Mouse (Mus musculus) hindbrain, postnatal 0 days (tissue): ENCODE measurements at regions not wholly inside any gene's neighbourhood (a gene's known extent, or its start where the extent isn't known, plus 50 kb on each side); places are given as distances from the start of the nearest gene placed in this dataset.

ENCODE experiments used
- ATAC-seq: fragments of 200-750 bp; cut with Nextera tagmentation; 2 replicates; pipeline ENCODE4 v1.8.0; 2017; ENCODE audit warnings: mild to moderate bottlenecking, moderate TSS enrichment, moderate library complexity
- DNase-seq: peaks from one replicate; pipeline ENCODE4 v3.0.0-alpha.2; 2015; ENCODE audit warnings: low spot score
- H3K27ac ChIP-seq: fragments of 300-500 bp; sonication (generic); 2 replicates; pipeline ENCODE4 v1.5.1; 2014; ENCODE audit warnings: mild to moderate bottlenecking
- H3K27me3 ChIP-seq: fragments of 300-500 bp; sonication (generic); 2 replicates; pipeline ENCODE4 v1.6.1; 2014; ENCODE audit warnings: low read length, mixed read lengths; ENCODE audit not compliant: insufficient read depth
- H3K36me3 ChIP-seq: fragments of 300-500 bp; sonication (generic); 2 replicates; pipeline ENCODE4 v1.6.1; 2014; ENCODE audit warnings: low read length, mixed read lengths; ENCODE audit not compliant: insufficient read depth
- H3K4me1 ChIP-seq: fragments of 300-500 bp; sonication (generic); 2 replicates; pipeline ENCODE4 v1.6.1; 2014; ENCODE audit warnings: antibody characterized with exemption, low read length, mixed read lengths; ENCODE audit not compliant: insufficient read depth
- H3K4me2 ChIP-seq: fragments of 300-500 bp; sonication (generic); 2 replicates; pipeline ENCODE4 v1.6.1; 2014; ENCODE audit warnings: low read depth, mild to moderate bottlenecking, low read length, moderate library complexity, mixed read lengths
- H3K4me3 ChIP-seq: fragments of 300-500 bp; sonication (generic); 2 replicates; pipeline ENCODE4 v1.5.1; 2014; ENCODE audit warnings: low read length
- H3K9ac ChIP-seq: fragments of 300-500 bp; sonication (generic); replicated peaks from 2 replicates; pipeline ENCODE4 v1.6.1; 2014; ENCODE audit warnings: mild to moderate bottlenecking, low read length, moderate library complexity, mixed read lengths
- H3K9me3 ChIP-seq: fragments of 300-500 bp; sonication (generic); 2 replicates; pipeline ENCODE4 v1.6.1; 2016; ENCODE audit warnings: low read length, mixed read lengths
- CTCF ChIP-seq: IDR thresholded peaks from 2 replicates; pipeline ENCODE4 v1.5.1; 2016; ENCODE audit warnings: antibody characterized with exemption, control low read depth, low read depth
- WGBS: fragments of 180-500 bp; shearing (Covaris S2); extraction: QIAGEN DNeasy Blood & Tissue Kit; methylation state at CpG from one replicate; pipeline ENCODE4 v1.1.7; 2014; 5-methylcytosine and 5-hydroxymethylcytosine counted together

DNA sequence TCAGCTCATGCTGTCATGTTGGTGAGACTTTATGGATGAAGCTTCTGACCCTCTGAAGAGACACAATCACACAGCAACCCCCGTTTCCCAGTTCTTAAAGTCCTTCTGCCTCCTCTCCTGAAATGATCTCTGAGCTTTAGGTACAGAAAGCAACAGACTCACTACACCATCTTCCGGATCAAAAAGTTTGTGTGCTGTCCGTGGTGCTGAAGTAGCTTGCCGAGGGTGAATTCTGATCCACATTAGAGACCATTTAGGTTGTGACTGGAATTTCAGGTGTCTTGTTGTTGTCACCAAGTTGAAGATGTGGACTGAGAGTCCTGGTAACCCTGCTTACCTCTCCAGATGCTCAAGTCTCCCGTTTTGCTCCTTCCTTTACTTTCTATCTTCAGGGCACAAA is 375.2 kb downstream of the Shisa9 start:
- no peaks in the 10 kb centered on the region for H3K36me3 ChIP-seq
- ATAC-seq (no peak), DNase-seq (peak; percentile 33)
- H3K9ac ChIP-seq = no peak overlapping the region
- no peaks in the 10 kb centered on the region for H3K27me3 ChIP-seq
- H3K4me2 ChIP-seq = no peak overlapping the region
- no peaks in the 10 kb centered on the region for H3K9me3 ChIP-seq
- H3K27ac ChIP-seq = no peak overlapping the region
- TF ChIP-seq CTCF = no peak
- 35% methylated on average over 5 of the region's 5 CpGs for WGBS
- no peaks in the 10 kb centered on the region for H3K4me1 ChIP-seq
- no peak overlapping the region for H3K4me3 ChIP-seq

GRCm38 (mm10) chr16:12389545-12389944 is 405.6 kb downstream of the Shisa9 start:
- H3K36me3 ChIP-seq = no peaks in the 10 kb centered on the region
- H3K9ac ChIP-seq = no peak overlapping the region
- no peak for TF ChIP-seq CTCF
- DNase-seq = no peak
- no peaks in the 10 kb centered on the region for H3K27me3 ChIP-seq
- no peaks in the 10 kb centered on the region for H3K9me3 ChIP-seq
- WGBS = 83% methylated on average over 4 of the region's 4 CpGs
- no peaks in the 10 kb centered on the region for H3K4me1 ChIP-seq
- no peak overlapping the region for H3K4me2 ChIP-seq
- no peak overlapping the region for H3K4me3 ChIP-seq
- ATAC-seq = no peak
- H3K27ac ChIP-seq = no peak overlapping the region

DNA sequence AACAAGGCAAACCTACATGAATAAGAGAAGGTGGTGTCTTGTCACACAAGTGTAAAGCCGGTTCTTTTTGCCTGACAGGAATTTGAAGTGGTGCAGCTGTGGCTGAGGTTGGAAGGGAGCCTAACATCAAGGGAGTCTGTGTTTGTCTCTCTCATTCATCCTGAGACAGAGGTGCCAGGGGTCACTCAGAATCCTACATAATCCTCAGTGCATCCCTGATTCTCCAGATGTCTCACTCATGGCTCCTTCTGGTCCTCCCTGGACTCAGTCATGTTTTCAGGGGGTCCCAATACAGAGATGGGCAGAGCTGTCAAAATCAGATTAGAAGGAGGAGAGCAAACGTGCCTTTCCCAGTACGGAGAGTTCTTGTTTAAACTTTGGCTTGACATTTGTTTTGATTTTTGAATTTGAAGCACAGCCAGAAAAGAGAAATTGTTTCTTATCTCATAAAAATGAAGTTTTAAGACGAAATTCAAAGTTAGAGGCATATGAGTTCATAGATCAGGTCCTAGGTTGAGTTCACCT is 451.8 kb downstream of the Shisa9 start:
- DNase-seq = no peak
- no peaks in the 10 kb centered on the region for H3K4me1 ChIP-seq
- no peak for ATAC-seq
- H3K27me3 ChIP-seq = no peaks in the 10 kb centered on the region
- no peak overlapping the region for H3K27ac ChIP-seq
- H3K9ac ChIP-seq = no peak overlapping the region
- 64% methylated on average over 4 of the region's 4 CpGs for WGBS
- no peak overlapping the region for H3K4me3 ChIP-seq
- H3K4me2 ChIP-seq = no peak overlapping the region
- H3K9me3 ChIP-seq = no peaks in the 10 kb centered on the region
- no peaks in the 10 kb centered on the region for H3K36me3 ChIP-seq
- no peak for TF ChIP-seq CTCF

GRCm38 (mm10) chr16:12438622-12439021 is 454.7 kb downstream of the Shisa9 start:
- no peaks in the 10 kb centered on the region for H3K9me3 ChIP-seq
- no peak for ATAC-seq
- no peak overlapping the region for H3K9ac ChIP-seq
- no peaks in the 10 kb centered on the region for H3K4me1 ChIP-seq
- no peak overlapping the region for H3K4me3 ChIP-seq
- no peaks in the 10 kb centered on the region for H3K27me3 ChIP-seq
- no peaks in the 10 kb centered on the region for H3K36me3 ChIP-seq
- no peak overlapping the region for H3K27ac ChIP-seq
- 87% methylated on average over 3 of the region's 3 CpGs for WGBS
- no peak for TF ChIP-seq CTCF
- DNase-seq = no peak
- H3K4me2 ChIP-seq = no peak overlapping the region

DNA sequence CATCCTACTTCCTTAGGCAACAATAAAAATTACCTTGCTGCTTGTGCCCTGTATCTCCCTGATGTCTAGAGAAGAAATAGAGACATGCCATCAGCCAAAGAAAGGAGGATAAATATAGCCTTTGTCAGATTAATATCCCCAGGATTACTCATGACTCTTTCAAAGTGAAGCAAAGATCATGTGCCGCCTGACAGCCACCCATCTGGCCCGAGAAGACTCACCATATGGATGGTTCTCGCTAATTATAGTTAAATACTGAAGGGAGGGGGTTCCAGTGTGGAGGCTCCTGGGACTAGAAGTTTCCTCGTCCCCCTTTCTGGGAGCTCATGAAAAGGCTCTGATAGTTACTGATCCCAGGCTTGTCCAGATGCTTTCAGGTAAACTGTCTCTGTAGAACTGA is 470.9 kb downstream of the Shisa9 start:
- Histone ChIP-seq H3K27me3 (no peaks in the 10 kb centered on the region), H3K9me3 (no peaks in the 10 kb centered on the region), H3K9ac (no peak overlapping the region), H3K36me3 (no peaks in the 10 kb centered on the region), H3K27ac (no peak overlapping the region), H3K4me2 (no peak overlapping the region), H3K4me3 (no peak overlapping the region), H3K4me1 (no peaks in the 10 kb centered on the region)
- WGBS = 73% methylated on average over 4 of the region's 4 CpGs
- TF ChIP-seq CTCF = no peak
- ATAC-seq (no peak), DNase-seq (peak; percentile 29)
